Mouse (Mus musculus) liver, adult 2 months (tissue): ENCODE measurements around the gene Sipa1l1. TPM values are rescaled to one million over a fixed set of nuclear protein-coding genes. Genes with fewer than 3 reads are reported as not detected.

Experiments
- DNase-seq: peaks from one replicate; pipeline ENCODE4 v3.0.0-alpha.2; 2011; ENCODE audit warnings: low read depth, low spot score; ENCODE audit errors: extremely low read depth
- H3K27ac ChIP-seq: fragments of 200-500 bp; replicated peaks from 2 replicates; pipeline ENCODE4 v1.5.1; 2012; ENCODE audit warnings: low read depth, mild to moderate bottlenecking, control low read depth, inconsistent platforms, low read length; ENCODE audit not compliant: insufficient read depth
- H3K27me3 ChIP-seq: fragments of 200-500 bp; 2 replicates; pipeline ENCODE4 v1.6.1; 2012; ENCODE audit warnings: mild to moderate bottlenecking, moderate library complexity, low read length, inconsistent platforms; ENCODE audit not compliant: control insufficient read depth, insufficient read depth
- H3K36me3 ChIP-seq: fragments of 200-500 bp; 2 replicates; pipeline ENCODE4 v1.6.1; 2012; ENCODE audit warnings: low read length, inconsistent platforms; ENCODE audit not compliant: control insufficient read depth, insufficient read depth
- H3K4me1 ChIP-seq: fragments of 200-500 bp; 2 replicates; pipeline ENCODE4 v1.6.1; 2011; ENCODE audit warnings: low read length; ENCODE audit not compliant: control insufficient read depth, insufficient read depth
- H3K4me3 ChIP-seq: fragments of 200-500 bp; 2 replicates; pipeline ENCODE4 v1.5.1; 2011; ENCODE audit warnings: low read depth, mild to moderate bottlenecking, control low read depth, low read length, moderate library complexity; ENCODE audit not compliant: insufficient read depth
- H3K79me2 ChIP-seq: fragments of 200-500 bp; 2 replicates; pipeline ENCODE4 v1.6.1; 2012; ENCODE audit warnings: inconsistent platforms, mild to moderate bottlenecking, low read length, moderate library complexity; ENCODE audit not compliant: control insufficient read depth, insufficient read depth
- H3K9ac ChIP-seq: fragments of 200-500 bp; 2 replicates; pipeline ENCODE4 v1.6.1; 2012; ENCODE audit warnings: low read depth, mild to moderate bottlenecking, control low read depth, inconsistent platforms, low read length
- CTCF ChIP-seq: fragments of 200-500 bp; IDR thresholded peaks from 2 replicates; pipeline ENCODE4 v1.5.1; 2011; ENCODE audit warnings: low read depth, low read length, control low read depth
- POLR2A ChIP-seq: fragments of 200-500 bp; IDR thresholded peaks from 2 replicates; pipeline ENCODE4 v1.6.1; 2011; ENCODE audit warnings: low read length, control low read depth; ENCODE audit not compliant: insufficient read depth; ENCODE audit errors: extremely low read depth
- WGBS: fragments of 180-500 bp; shearing (Covaris S2); methylation state at CpG from one replicate; pipeline ENCODE4 v1.1.7; 2018; 5-methylcytosine and 5-hydroxymethylcytosine counted together
- polyA plus RNA-seq: library from polyadenylated mRNA; depleted of rRNA; stranded (reverse); fragments of >200 nt; gene quantifications from 2 replicates; pipeline ENCODE4 v1.2.3, GENCODE M21; 2012
- total RNA-seq: library from RNA; depleted of rRNA; stranded (reverse); fragments of >200 nt; gene quantifications from 2 replicates; pipeline ENCODE4 v1.2.3, GENCODE M21; 2014

The Sipa1l1 gene
- total and polyA plus RNA-seq, 2 experiments = 10.3 to 13.7 TPM

- H3K79me2 ChIP-seq = no peaks in the 10 kb centered on the region
- 84% methylated on average over 3 of the region's 3 CpGs for WGBS
- no peaks in the 10 kb centered on the region for H3K27me3 ChIP-seq
- H3K4me3 ChIP-seq = no peak overlapping the region
- H3K9ac ChIP-seq = no peak overlapping the region
- no peaks in the 10 kb centered on the region for H3K4me1 ChIP-seq
- no peak overlapping the region for H3K27ac ChIP-seq
- DNase-seq = no peak
- peaks cover 23% of the 10 kb centered on the region for H3K36me3 ChIP-seq
- TF ChIP-seq POLR2A (no peak), CTCF (no peak)
Measured at GRCm38 (mm10) chr12:82441479-82441878, 272.4 kb downstream of the Sipa1l1 start.

- no peak for DNase-seq
- no peak overlapping the region for H3K4me3 ChIP-seq
- H3K4me1 ChIP-seq = no peaks in the 10 kb centered on the region
- TF ChIP-seq CTCF = no peak
- TF ChIP-seq POLR2A = no peak
- no peak overlapping the region for H3K27ac ChIP-seq
- peaks cover 6% of the 10 kb centered on the region; the same call in 1 of the 2 replicates for H3K36me3 ChIP-seq
- 92% methylated on average over 8 of the region's 8 CpGs for WGBS
- no peak overlapping the region for H3K9ac ChIP-seq
- no peaks in the 10 kb centered on the region for H3K27me3 ChIP-seq
- no peaks in the 10 kb centered on the region for H3K79me2 ChIP-seq
Measured at GRCm38 (mm10) chr12:82446609-82447024, 277.5 kb downstream of the Sipa1l1 start.

GRCm38 (mm10) chr12:82448129-82448815 lies 279.2 kb downstream of the Sipa1l1 start:
- no peak for DNase-seq
- Histone ChIP-seq H3K4me3 (no peak overlapping the region), H3K4me1 (peaks cover 4% of the 10 kb centered on the region; the same call in 1 of the 2 replicates), H3K27ac (no peak overlapping the region), H3K36me3 (peaks cover 4% of the 10 kb centered on the region; the same call in 1 of the 2 replicates), H3K9ac (no peak overlapping the region), H3K27me3 (no peaks in the 10 kb centered on the region), H3K79me2 (no peaks in the 10 kb centered on the region)
- TF ChIP-seq CTCF = no peak
- no peak for TF ChIP-seq POLR2A
- WGBS = 82% methylated on average over 9 of the region's 9 CpGs

DNA sequence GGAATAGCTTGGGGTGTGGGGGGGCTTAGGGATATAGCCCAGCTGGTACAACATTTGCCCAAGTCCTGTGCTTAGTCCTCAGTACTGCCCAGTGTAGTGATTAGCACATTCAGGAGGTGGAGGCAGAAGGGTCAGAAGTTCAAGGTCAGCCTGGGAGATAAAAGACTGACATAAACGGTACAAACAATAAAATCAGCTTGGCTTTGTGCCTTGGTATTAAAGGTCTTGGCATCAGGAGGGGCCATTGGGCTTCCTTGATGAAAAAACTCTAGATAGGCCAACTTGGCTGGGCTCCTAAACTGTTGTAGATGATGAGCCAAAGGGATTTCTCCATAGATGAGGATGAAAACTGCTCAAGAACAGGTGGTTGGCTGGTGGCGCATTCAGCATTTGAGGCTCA lies 283.3 kb downstream of the Sipa1l1 start:
- Histone ChIP-seq H3K79me2 (no peaks in the 10 kb centered on the region), H3K4me1 (peaks cover 7% of the 10 kb centered on the region), H3K27ac (no peak overlapping the region), H3K27me3 (no peaks in the 10 kb centered on the region), H3K4me3 (no peak overlapping the region), H3K9ac (no peak overlapping the region), H3K36me3 (no peaks in the 10 kb centered on the region; the same call in 1 of the 2 replicates)
- TF ChIP-seq CTCF (no peak), POLR2A (no peak)
- DNase-seq = peak; percentile 94
- WGBS = 28% methylated on average over 2 of the region's 2 CpGs

DNA sequence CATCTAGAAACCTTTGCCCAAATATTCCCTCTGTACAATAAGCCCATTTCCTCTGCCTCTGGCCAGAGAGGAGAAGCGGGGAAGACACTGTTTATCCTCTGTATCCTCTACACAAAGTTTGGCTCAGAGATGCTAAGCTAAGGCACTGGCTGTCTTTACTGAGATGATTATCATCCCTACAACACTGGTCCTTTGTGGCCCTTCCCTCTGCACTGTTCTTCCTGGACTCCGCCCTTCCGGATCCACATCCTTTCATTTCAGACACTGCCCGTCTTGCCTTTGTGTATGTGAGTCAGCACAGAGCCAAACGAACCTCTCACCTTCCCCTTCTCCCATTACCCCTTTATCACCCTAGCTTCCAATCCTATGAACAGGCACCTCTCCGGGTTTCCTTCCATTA lies 285.3 kb downstream of the Sipa1l1 start:
- TF ChIP-seq POLR2A = no peak
- TF ChIP-seq CTCF = no peak
- Histone ChIP-seq H3K27me3 (no peaks in the 10 kb centered on the region), H3K9ac (no peak overlapping the region), H3K4me3 (no peak overlapping the region), H3K4me1 (peaks cover 7% of the 10 kb centered on the region), H3K79me2 (no peaks in the 10 kb centered on the region), H3K36me3 (no peaks in the 10 kb centered on the region), H3K27ac (no peak overlapping the region)
- WGBS = 81% methylated on average over 6 of the region's 6 CpGs
- no peak for DNase-seq
